Mouse (Mus musculus) frontal cortex, postnatal 14 days (tissue): ENCODE measurements around the gene Ss18l1.

Experiments used
- DNase-seq, 2 experiments: peaks; one replicate each; pipeline ENCODE4 v3.0.0; 2022; ENCODE audit warnings: low spot score in 2 of 2

Ss18l1 gene

GRCm38 (mm10) chr2:180034753-180035152 is 7.6 kb upstream of the Ss18l1 start:
- DNase-seq, result no peak

- no peak for DNase-seq
Measured at GRCm38 (mm10) chr2:180040406-180040805, 1.9 kb upstream of the Ss18l1 start.

- DNase-seq, result peak in 1 of 2 experiments; percentile 38
Measured at GRCm38 (mm10) chr2:180041577-180042255, 593 bp upstream of the Ss18l1 start.

- DNase-seq, result peak; percentile 64 to 69
Measured at GRCm38 (mm10) chr2:180042858-180043515, 678 bp downstream of the Ss18l1 start.

GRCm38 (mm10) chr2:180045283-180045682 is 3.0 kb downstream of the Ss18l1 start:
- no peak for DNase-seq

- no peak for DNase-seq
Measured at GRCm38 (mm10) chr2:180047580-180047979, 5.3 kb downstream of the Ss18l1 start.

GRCm38 (mm10) chr2:180047980-180048635 is 5.8 kb downstream of the Ss18l1 start:
- DNase-seq, result no peak

- DNase-seq, result peak; percentile 62 to 81
Measured at GRCm38 (mm10) chr2:180050986-180051385, 8.7 kb downstream of the Ss18l1 start.

- DNase-seq, result no peak
Measured at GRCm38 (mm10) chr2:180051986-180052733, 9.9 kb downstream of the Ss18l1 start.

- no peak for DNase-seq
Measured at GRCm38 (mm10) chr2:180053001-180053400, 10.7 kb downstream of the Ss18l1 start.

GRCm38 (mm10) chr2:180063338-180064131 is 21.2 kb downstream of the Ss18l1 start:
- no peak for DNase-seq

- DNase-seq, result no peak
Measured at GRCm38 (mm10) chr2:180069770-180070480, 27.6 kb downstream of the Ss18l1 start.

GRCm38 (mm10) chr2:180070481-180071453 is 28.5 kb downstream of the Ss18l1 start, which contains the start of gene Mtg2:
Gene Mtg2, plus strand, starts transcription at chr2:180070588.
- DNase-seq, result peak; percentile 91 to 96

- no peak for DNase-seq
Measured at GRCm38 (mm10) chr2:180071671-180072070, 29.4 kb downstream of the Ss18l1 start.

GRCm38 (mm10) chr2:180072886-180073285 is 30.6 kb downstream of the Ss18l1 start:
- no peak for DNase-seq

- DNase-seq, result no peak
Measured at GRCm38 (mm10) chr2:180077622-180078021, 35.3 kb downstream of the Ss18l1 start.

GRCm38 (mm10) chr2:180080680-180081079 is 38.4 kb downstream of the Ss18l1 start:
- DNase-seq, result no peak

- DNase-seq, result no peak
Measured at GRCm38 (mm10) chr2:180083063-180083462, 40.8 kb downstream of the Ss18l1 start.

GRCm38 (mm10) chr2:180084565-180084964 is 42.3 kb downstream of the Ss18l1 start:
- no peak for DNase-seq
